Mouse (Mus musculus) midbrain, embryonic 16.5 days (tissue): Measurements from ENCODE around the gene Colgalt2. TPM values are rescaled to one million over a fixed set of nuclear protein-coding genes. Genes with fewer than 3 reads are reported as not detected.

Experiments
- ATAC-seq: fragments of 200-750 bp; cut with Nextera tagmentation; 2 replicates; pipeline ENCODE4 v1.8.0; 2017; ENCODE audit warnings: moderate TSS enrichment
- H3K27ac ChIP-seq: fragments of 300-500 bp; sonication (generic); 2 replicates; pipeline ENCODE4 v1.5.1; 2014; ENCODE audit warnings: mild to moderate bottlenecking, low read length, mixed read lengths
- H3K27me3 ChIP-seq: fragments of 300-500 bp; sonication (generic); 2 replicates; pipeline ENCODE4 v1.6.1; 2014; ENCODE audit warnings: low read depth, low read length, mixed read lengths; ENCODE audit not compliant: control insufficient read depth, insufficient read depth
- H3K36me3 ChIP-seq: fragments of 300-500 bp; sonication (generic); 2 replicates; pipeline ENCODE4 v1.6.1; 2014; ENCODE audit warnings: mild to moderate bottlenecking, low read length, moderate library complexity, mixed read lengths; ENCODE audit not compliant: control insufficient read depth, insufficient read depth
- H3K4me1 ChIP-seq: fragments of 300-500 bp; sonication (generic); 2 replicates; pipeline ENCODE4 v1.6.1; 2014; ENCODE audit warnings: mild to moderate bottlenecking, low read length, mixed read lengths; ENCODE audit not compliant: control insufficient read depth, insufficient read depth
- H3K4me2 ChIP-seq: fragments of 300-500 bp; sonication (generic); 2 replicates; pipeline ENCODE4 v1.6.1; 2014; ENCODE audit warnings: mild to moderate bottlenecking, low read length, mixed read lengths
- H3K4me3 ChIP-seq: fragments of 300-500 bp; sonication (generic); 2 replicates; pipeline ENCODE4 v1.5.1; 2014; ENCODE audit warnings: low read depth, mild to moderate bottlenecking, low read length, moderate library complexity, mixed read lengths
- H3K9ac ChIP-seq: fragments of 300-500 bp; sonication (generic); 2 replicates; pipeline ENCODE4 v1.6.1; 2014; ENCODE audit warnings: low read depth, low read length, mixed read lengths
- H3K9me3 ChIP-seq: fragments of 300-500 bp; sonication (generic); replicated peaks from 2 replicates; pipeline ENCODE4 v1.6.1; 2014; ENCODE audit warnings: mild to moderate bottlenecking, low read length, mixed read lengths; ENCODE audit not compliant: control insufficient read depth, poor library complexity, severe bottlenecking
- WGBS: fragments of 180-500 bp; shearing (Covaris S2); extraction: QIAGEN DNeasy Blood & Tissue Kit; methylation state at CpG from one replicate; pipeline ENCODE4 v1.1.7; 2014; 5-methylcytosine and 5-hydroxymethylcytosine counted together
- polyA plus RNA-seq: library from polyadenylated mRNA; unstranded; fragments of >200 nt; fragmentation: Nextera tagmentation; extraction: Ambion mirVana; gene quantifications from 2 replicates; pipeline ENCODE4 v1.2.1, GENCODE M21; 2015

Colgalt2 gene
- polyA plus RNA-seq, 1 experiment from 2014 or later, result 5.1 TPM

- no peak for ATAC-seq
- H3K9ac ChIP-seq, result no peak overlapping the region
- no peaks in the 10 kb centered on the region for H3K4me1 ChIP-seq
- H3K36me3 ChIP-seq, result no peaks in the 10 kb centered on the region; the same call in 1 of the 2 replicates
- no peak overlapping the region for H3K4me2 ChIP-seq
- 89% methylated on average over 6 of the region's 6 CpGs for WGBS
- H3K27ac ChIP-seq, result no peak overlapping the region
- H3K9me3 ChIP-seq, result no peaks in the 10 kb centered on the region
- no peaks in the 10 kb centered on the region for H3K27me3 ChIP-seq
- no peak overlapping the region for H3K4me3 ChIP-seq
Observed at GRCm38 (mm10) chr1:152528214-152528613, 128.6 kb downstream of the Colgalt2 start.

GRCm38 (mm10) chr1:152528778-152529177 lies 129.1 kb downstream of the Colgalt2 start:
- Histone ChIP-seq H3K4me1 (no peaks in the 10 kb centered on the region), H3K27ac (no peak overlapping the region), H3K4me3 (no peak overlapping the region), H3K9me3 (no peaks in the 10 kb centered on the region), H3K4me2 (no peak overlapping the region), H3K9ac (no peak overlapping the region), H3K27me3 (no peaks in the 10 kb centered on the region), H3K36me3 (no peaks in the 10 kb centered on the region; the same call in 1 of the 2 replicates)
- 92% methylated on average over 3 of the region's 3 CpGs for WGBS
- no peak for ATAC-seq

GRCm38 (mm10) chr1:152531498-152531897 lies 131.9 kb downstream of the Colgalt2 start:
- Histone ChIP-seq H3K36me3 (no peaks in the 10 kb centered on the region; the same call in 1 of the 2 replicates), H3K9me3 (no peaks in the 10 kb centered on the region), H3K4me1 (no peaks in the 10 kb centered on the region), H3K4me3 (no peak overlapping the region), H3K4me2 (no peak overlapping the region), H3K27me3 (no peaks in the 10 kb centered on the region), H3K27ac (no peak overlapping the region), H3K9ac (no peak overlapping the region)
- 59% methylated on average over 15 of the region's 15 CpGs for WGBS
- no peak for ATAC-seq

- WGBS, result 96% methylated on average over 7 of the region's 7 CpGs
- H3K9ac ChIP-seq, result no peak overlapping the region
- peaks cover 4% of the 10 kb centered on the region; the same call in 1 of the 2 replicates for H3K4me1 ChIP-seq
Observed at GRCm38 (mm10) chr1:152534531-152534930, 134.9 kb downstream of the Colgalt2 start.

GRCm38 (mm10) chr1:152536416-152537018 lies 136.9 kb downstream of the Colgalt2 start:
- 58% methylated on average over 16 of the region's 16 CpGs for WGBS
- no peaks in the 10 kb centered on the region for H3K27me3 ChIP-seq
- H3K36me3 ChIP-seq, result no peaks in the 10 kb centered on the region
- no peak overlapping the region for H3K4me2 ChIP-seq
- no peaks in the 10 kb centered on the region for H3K9me3 ChIP-seq
- no peak for ATAC-seq
- H3K9ac ChIP-seq, result no peak overlapping the region
- H3K27ac ChIP-seq, result no peak overlapping the region
- peaks cover 4% of the 10 kb centered on the region; the same call in 1 of the 2 replicates for H3K4me1 ChIP-seq
- no peak overlapping the region for H3K4me3 ChIP-seq

More at GRCm38 (mm10) chr1:152534531-152534930, 134.9 kb downstream of the Colgalt2 start:
- Histone ChIP-seq H3K4me3 (no peak overlapping the region), H3K4me2 (no peak overlapping the region), H3K36me3 (no peaks in the 10 kb centered on the region; the same call in 1 of the 2 replicates), H3K9me3 (no peaks in the 10 kb centered on the region), H3K27me3 (no peaks in the 10 kb centered on the region), H3K27ac (no peak overlapping the region)
- ATAC-seq, result no peak

GRCm38 (mm10) chr1:152537186-152537585 lies 137.6 kb downstream of the Colgalt2 start:
- Histone ChIP-seq H3K4me2 (no peak overlapping the region), H3K27ac (no peak overlapping the region), H3K4me1 (peaks cover 4% of the 10 kb centered on the region; the same call in 1 of the 2 replicates), H3K4me3 (no peak overlapping the region), H3K9ac (no peak overlapping the region), H3K36me3 (no peaks in the 10 kb centered on the region), H3K27me3 (no peaks in the 10 kb centered on the region), H3K9me3 (no peaks in the 10 kb centered on the region)
- ATAC-seq, result no peak
- WGBS, result 71% methylated on average over 13 of the region's 13 CpGs

GRCm38 (mm10) chr1:152538817-152539216 lies 139.2 kb downstream of the Colgalt2 start:
- no peak overlapping the region for H3K27ac ChIP-seq
- no peak overlapping the region for H3K9ac ChIP-seq
- H3K36me3 ChIP-seq, result 0 out of 2 replicates have a peak, but pooled peaks cover 3% of the 10 kb centered on the region
- no peak overlapping the region for H3K4me3 ChIP-seq
- H3K4me1 ChIP-seq, result peaks cover 4% of the 10 kb centered on the region; the same call in 1 of the 2 replicates
- H3K9me3 ChIP-seq, result no peaks in the 10 kb centered on the region
- no peak for ATAC-seq
- 93% methylated on average over 4 of the region's 4 CpGs for WGBS
- H3K27me3 ChIP-seq, result no peaks in the 10 kb centered on the region
- H3K4me2 ChIP-seq, result no peak overlapping the region

- 0 out of 2 replicates have a peak, but pooled peaks cover 3% of the 10 kb centered on the region for H3K36me3 ChIP-seq
- no peak overlapping the region for H3K4me3 ChIP-seq
- H3K27me3 ChIP-seq, result no peaks in the 10 kb centered on the region
- H3K9me3 ChIP-seq, result no peaks in the 10 kb centered on the region
- peaks cover 4% of the 10 kb centered on the region; the same call in 1 of the 2 replicates for H3K4me1 ChIP-seq
- H3K9ac ChIP-seq, result no peak overlapping the region
- no peak overlapping the region for H3K4me2 ChIP-seq
- WGBS, result 95% methylated on average over 3 of the region's 3 CpGs
- ATAC-seq, result no peak
- H3K27ac ChIP-seq, result no peak overlapping the region
Observed at GRCm38 (mm10) chr1:152540304-152540887, 140.8 kb downstream of the Colgalt2 start.

GRCm38 (mm10) chr1:152542747-152543378 lies 143.2 kb downstream of the Colgalt2 start:
- Histone ChIP-seq H3K4me1 (no peaks in the 10 kb centered on the region), H3K4me3 (no peak overlapping the region), H3K9ac (no peak overlapping the region), H3K27me3 (no peaks in the 10 kb centered on the region), H3K9me3 (no peaks in the 10 kb centered on the region), H3K4me2 (no peak overlapping the region), H3K36me3 (peaks cover 5% of the 10 kb centered on the region; the same call in 1 of the 2 replicates), H3K27ac (no peak overlapping the region)
- WGBS, result 94% methylated on average over 6 of the region's 6 CpGs
- ATAC-seq, result no peak
